Mouse (Mus musculus) megakaryocyte, embryonic 14.5 days (primary cell): ENCODE measurements around the gene Bcl2l10. TPM values are rescaled to one million over a fixed set of nuclear protein-coding genes. Genes with fewer than 3 reads are reported as not detected.

Experiments used
- H3K27me3 ChIP-seq: replicated peaks from 2 replicates; pipeline ENCODE3; 2012; ENCODE audit warnings: inconsistent platforms
- H3K36me3 ChIP-seq: replicated peaks from 2 replicates; pipeline ENCODE3; 2012; ENCODE audit warnings: low read length, inconsistent platforms, mixed read lengths
- H3K4me1 ChIP-seq: 2 replicates; pipeline ENCODE4 v1.6.1; 2012; ENCODE audit warnings: inconsistent platforms
- H3K4me3 ChIP-seq: replicated peaks from 2 replicates; pipeline ENCODE3; 2012; ENCODE audit warnings: moderate library complexity, mild to moderate bottlenecking, inconsistent platforms
- H3K9me3 ChIP-seq: 2 replicates; pipeline ENCODE4 v1.6.1; 2012; ENCODE audit warnings: inconsistent platforms
- FLI1 ChIP-seq: IDR thresholded peaks from 2 replicates; pipeline ENCODE4 v1.6.1; 2012; ENCODE audit warnings: low read length, inconsistent platforms, mixed read lengths
- GATA1 ChIP-seq: IDR thresholded peaks from 3 replicates; pipeline ENCODE4 v1.6.1; 2012; ENCODE audit warnings: mixed read lengths, low read length, inconsistent platforms, borderline replicate concordance
- polyA plus RNA-seq: library from polyadenylated mRNA; stranded (reverse); fragments of >175 nt; gene quantifications from 2 replicates; pipeline ENCODE4 v1.2.3, GENCODE M21; 2012; ENCODE audit warnings: low replicate concordance; ENCODE audit not compliant: insufficient read depth

Bcl2l10 gene
- not detected in 2 replicates for polyA plus RNA-seq

DNA sequence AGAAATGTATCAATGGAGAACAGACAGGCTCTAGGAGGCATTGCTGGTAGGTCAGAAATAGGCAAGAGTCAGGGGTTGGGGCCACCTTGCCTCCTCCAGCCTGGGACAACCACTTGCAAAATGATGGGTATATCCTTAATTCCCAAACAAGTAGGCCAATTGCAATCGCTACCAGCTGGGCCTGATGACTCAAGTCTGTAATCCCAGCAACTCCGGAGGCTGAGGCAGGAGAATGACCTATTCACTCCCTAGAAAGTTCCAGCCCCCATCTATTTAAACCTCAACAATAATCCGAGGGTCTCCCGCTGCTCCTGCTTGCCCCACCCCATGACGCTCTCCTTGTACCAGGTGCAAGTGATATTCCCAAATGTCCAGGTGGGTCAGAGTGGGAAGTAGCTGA, at the start of gene Bcl2l10:
Gene Bcl2l10 (plus strand): TSS at position 301 of the 400 bp plus-strand sequence.
- Histone ChIP-seq H3K27me3 (no peaks in the 10 kb centered on the region), H3K4me3 (no peak within 1 kb of the TSS), H3K9me3 (no peaks in the 10 kb centered on the region), H3K4me1 (peaks cover 31% of the 10 kb centered on the region), H3K36me3 (peaks cover 73% of the 10 kb centered on the region)
- TF ChIP-seq FLI1 (no peak), GATA1 (no peak)

DNA sequence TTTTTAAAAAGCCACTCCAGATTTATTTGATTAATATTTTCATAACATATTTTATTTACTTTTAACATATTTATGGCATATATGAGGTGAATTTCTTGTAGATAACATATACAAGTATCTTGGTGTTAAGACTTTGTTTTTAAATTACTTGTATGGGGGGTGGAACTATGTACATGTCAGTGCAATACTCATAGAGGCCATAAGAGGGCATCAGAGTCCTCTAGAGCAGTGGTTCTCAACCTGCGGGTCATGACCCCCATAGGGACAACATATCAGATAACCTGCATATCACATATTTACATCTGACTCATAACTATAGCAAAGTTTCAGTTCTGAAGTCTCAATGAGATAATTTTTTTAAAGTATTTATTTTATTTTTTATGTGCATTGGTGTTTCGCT, 48.2 kb upstream of the Bcl2l10 start:
- peaks cover 17% of the 10 kb centered on the region for H3K4me1 ChIP-seq
- TF ChIP-seq FLI1 (no peak), GATA1 (no peak)
- H3K4me3 ChIP-seq = no peak overlapping the region

DNA sequence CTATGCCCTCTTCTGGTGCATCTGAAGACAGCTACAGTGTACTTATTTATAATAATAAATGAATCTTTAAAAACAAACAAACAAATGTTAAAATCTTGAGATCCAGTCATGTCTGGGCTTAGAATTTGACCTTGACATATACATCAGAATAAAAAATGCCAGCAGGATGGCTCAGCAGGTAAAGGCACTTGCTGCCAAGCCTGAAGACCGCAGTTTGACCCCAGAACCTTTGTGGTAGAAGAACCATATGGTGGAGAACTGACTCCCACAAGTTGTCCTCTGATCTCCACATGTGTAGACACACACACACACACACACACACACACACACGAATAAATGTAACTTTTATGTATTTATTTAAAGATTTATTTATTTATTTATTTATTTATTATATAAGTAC, 44.5 kb upstream of the Bcl2l10 start:
- H3K4me3 ChIP-seq = no peak overlapping the region
- H3K27me3 ChIP-seq = peaks cover 4% of the 10 kb centered on the region
- TF ChIP-seq GATA1 = no peak
- no peak for TF ChIP-seq FLI1
- no peaks in the 10 kb centered on the region for H3K9me3 ChIP-seq
- no peaks in the 10 kb centered on the region for H3K36me3 ChIP-seq
- peaks cover 23% of the 10 kb centered on the region for H3K4me1 ChIP-seq

More for the DNA sequence above, 48.2 kb upstream of the Bcl2l10 start:
- no peaks in the 10 kb centered on the region for H3K9me3 ChIP-seq
- no peaks in the 10 kb centered on the region for H3K36me3 ChIP-seq
- peaks cover 22% of the 10 kb centered on the region for H3K27me3 ChIP-seq

DNA sequence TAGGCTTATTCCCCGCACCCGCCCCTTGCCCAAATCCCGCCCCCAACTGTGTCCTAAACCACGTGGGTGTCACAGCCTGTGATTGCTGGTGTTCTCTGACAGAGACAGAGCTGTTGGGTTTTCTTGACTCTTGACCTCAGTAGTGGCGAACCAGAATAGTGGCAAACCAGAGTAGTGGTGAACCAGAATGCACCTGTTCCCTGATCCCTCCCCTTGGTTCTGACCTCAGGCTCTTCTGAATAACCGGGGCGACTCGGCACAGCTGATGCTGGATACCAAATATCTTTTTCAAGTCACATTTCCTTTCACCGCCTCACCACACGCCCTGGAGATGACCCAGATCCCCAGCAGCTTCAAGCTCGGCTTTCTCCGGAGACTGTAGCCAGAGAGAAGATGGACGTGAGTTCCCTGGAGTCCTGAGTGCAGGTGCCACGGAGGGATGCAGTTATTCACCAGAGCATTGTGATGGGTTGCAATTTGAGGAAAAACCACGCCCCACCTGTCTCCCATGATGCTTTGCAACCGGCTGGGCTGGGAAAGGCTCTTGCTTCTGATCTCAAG, 43.8 kb upstream of the Bcl2l10 start:
- no peak overlapping the region for H3K4me3 ChIP-seq
- H3K36me3 ChIP-seq = no peaks in the 10 kb centered on the region
- no peak for TF ChIP-seq FLI1
- no peak for TF ChIP-seq GATA1
- peaks cover 27% of the 10 kb centered on the region for H3K4me1 ChIP-seq
- no peaks in the 10 kb centered on the region for H3K9me3 ChIP-seq
- peaks cover 6% of the 10 kb centered on the region for H3K27me3 ChIP-seq

DNA sequence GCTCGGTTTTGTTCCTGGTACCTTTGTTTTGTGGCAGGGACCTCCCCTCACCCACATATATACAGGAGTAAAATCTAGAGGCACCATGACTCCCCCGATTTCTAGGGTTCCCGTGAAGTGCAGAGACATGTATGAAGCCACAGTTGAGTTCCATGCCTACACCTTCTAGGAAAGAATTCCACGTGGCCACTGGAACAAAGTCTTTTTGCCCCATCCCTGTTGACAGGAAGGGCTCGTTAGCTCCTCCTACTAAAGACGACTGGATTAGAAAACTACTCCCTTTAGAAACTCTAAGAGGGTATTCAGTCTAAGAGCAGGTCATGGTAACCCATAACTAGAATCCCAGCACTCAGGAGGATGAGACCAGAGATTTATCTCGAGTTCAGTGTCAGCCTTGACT, 43.3 kb upstream of the Bcl2l10 start:
- Histone ChIP-seq H3K36me3 (no peaks in the 10 kb centered on the region), H3K4me3 (no peak overlapping the region), H3K27me3 (peaks cover 8% of the 10 kb centered on the region), H3K4me1 (peaks cover 29% of the 10 kb centered on the region), H3K9me3 (no peaks in the 10 kb centered on the region)
- TF ChIP-seq FLI1 (no peak), GATA1 (no peak)

DNA sequence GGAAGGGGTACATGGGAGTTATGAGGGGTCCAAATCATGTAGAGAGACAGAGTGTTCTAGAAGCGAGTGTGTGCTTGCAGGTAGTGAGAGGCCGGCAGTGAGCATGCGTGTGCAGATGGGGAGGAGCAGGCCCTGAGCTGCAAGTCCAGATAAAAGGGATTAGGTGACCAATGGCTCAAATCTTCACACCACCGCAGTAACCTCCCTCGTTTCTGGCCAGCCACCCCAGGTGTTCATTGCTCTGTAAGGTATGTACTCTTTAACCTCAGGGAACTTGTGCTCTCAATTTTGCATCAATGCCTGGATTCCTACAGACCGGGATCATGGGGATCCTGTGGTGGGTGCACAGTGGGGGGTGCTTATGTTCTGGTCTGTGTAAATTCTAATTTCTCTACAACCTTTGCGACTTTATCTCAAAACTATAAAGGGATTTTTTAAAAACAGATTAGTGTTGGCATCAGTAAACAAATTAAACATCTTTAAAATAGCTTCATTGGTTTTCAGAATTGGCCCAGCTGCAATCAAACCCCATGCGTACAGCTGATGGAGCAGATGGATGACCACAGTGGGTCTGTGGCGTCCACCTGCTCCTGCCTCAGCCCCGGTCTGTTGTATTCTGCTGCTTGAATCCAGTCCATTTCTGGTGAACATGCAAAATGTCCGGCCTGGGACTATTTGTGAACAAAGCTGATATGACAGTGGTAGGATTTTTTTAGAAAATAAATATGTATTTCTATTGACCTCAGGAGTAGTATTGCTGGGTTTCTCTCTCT, 41.2 kb upstream of the Bcl2l10 start, which contains the start of gene Gnb5:
Gene Gnb5 (plus strand): TSS at position 163 of the 773 bp plus-strand sequence.
- Histone ChIP-seq H3K9me3 (no peaks in the 10 kb centered on the region), H3K27me3 (peaks cover 13% of the 10 kb centered on the region), H3K36me3 (no peaks in the 10 kb centered on the region), H3K4me3 (no peak within 1 kb of the TSS), H3K4me1 (peaks cover 33% of the 10 kb centered on the region)
- TF ChIP-seq GATA1 (no peak), FLI1 (no peak)

DNA sequence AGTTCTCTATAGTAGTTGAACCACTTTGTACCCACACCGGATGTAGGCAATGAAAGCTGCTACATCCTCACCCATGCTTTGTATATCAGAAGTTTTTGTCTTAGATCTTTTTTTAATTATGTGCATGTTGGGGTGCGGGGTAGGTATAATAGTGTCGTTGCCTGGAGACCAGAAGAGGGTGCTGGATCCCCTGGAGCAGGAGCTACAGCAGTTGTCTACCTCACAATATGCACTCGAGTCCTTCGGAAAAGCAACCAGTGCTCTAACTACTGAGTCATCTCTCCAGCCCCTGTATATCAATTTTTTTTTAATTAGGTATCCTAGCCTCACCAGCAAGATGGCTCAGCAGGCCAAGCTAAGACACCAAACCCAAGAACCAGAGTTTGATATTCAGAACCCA, 40.5 kb upstream of the Bcl2l10 start:
- no peak for TF ChIP-seq GATA1
- TF ChIP-seq FLI1 = no peak
- H3K9me3 ChIP-seq = no peaks in the 10 kb centered on the region
- H3K4me1 ChIP-seq = peaks cover 40% of the 10 kb centered on the region
- no peaks in the 10 kb centered on the region for H3K36me3 ChIP-seq
- H3K4me3 ChIP-seq = no peak overlapping the region
- peaks cover 13% of the 10 kb centered on the region for H3K27me3 ChIP-seq

DNA sequence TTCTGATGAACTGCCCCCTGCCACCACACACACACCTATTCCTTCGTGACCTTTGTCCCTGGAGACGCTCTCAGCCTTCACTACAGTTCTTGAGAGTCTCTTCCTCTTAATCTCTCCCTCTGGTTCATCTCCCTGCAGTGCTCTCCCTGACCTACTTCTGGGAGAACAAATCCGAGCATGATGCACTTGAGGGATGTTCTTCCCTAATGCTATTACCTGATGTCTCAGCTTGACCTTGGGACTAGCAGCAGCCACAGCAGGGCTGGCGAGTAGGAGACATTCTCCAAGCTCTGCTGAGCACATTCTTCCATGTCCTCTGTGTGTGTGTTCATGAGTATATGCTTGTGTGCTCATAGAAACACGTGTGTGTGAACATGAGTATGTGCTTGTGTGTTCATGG, 38.9 kb upstream of the Bcl2l10 start:
- no peaks in the 10 kb centered on the region for H3K9me3 ChIP-seq
- H3K36me3 ChIP-seq = no peaks in the 10 kb centered on the region
- peaks cover 13% of the 10 kb centered on the region for H3K27me3 ChIP-seq
- H3K4me3 ChIP-seq = no peak overlapping the region
- no peak for TF ChIP-seq FLI1
- TF ChIP-seq GATA1 = no peak
- H3K4me1 ChIP-seq = peaks cover 53% of the 10 kb centered on the region

DNA sequence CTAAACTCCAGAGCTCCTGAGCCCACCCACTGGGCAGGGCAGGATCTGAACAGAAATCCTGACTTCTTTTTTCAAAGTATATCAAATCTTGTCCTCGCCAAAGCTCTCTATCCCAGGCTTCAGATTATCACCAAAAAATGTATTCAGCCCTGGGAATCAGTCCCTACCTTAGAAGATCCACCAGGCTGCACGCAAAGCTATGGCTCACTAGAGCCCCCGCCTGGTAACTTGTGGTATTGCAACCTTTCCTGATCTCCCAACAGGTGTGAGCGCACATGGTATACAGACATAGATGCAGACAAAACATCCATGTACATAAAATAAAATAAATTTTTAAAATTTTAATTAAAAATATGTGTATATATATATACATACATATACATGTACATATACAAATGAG, 35.5 kb upstream of the Bcl2l10 start:
- H3K27me3 ChIP-seq = peaks cover 13% of the 10 kb centered on the region
- H3K36me3 ChIP-seq = peaks cover 11% of the 10 kb centered on the region
- TF ChIP-seq GATA1 (no peak), FLI1 (no peak)
- H3K4me1 ChIP-seq = peaks cover 74% of the 10 kb centered on the region
- no peak overlapping the region for H3K4me3 ChIP-seq
- no peaks in the 10 kb centered on the region for H3K9me3 ChIP-seq

DNA sequence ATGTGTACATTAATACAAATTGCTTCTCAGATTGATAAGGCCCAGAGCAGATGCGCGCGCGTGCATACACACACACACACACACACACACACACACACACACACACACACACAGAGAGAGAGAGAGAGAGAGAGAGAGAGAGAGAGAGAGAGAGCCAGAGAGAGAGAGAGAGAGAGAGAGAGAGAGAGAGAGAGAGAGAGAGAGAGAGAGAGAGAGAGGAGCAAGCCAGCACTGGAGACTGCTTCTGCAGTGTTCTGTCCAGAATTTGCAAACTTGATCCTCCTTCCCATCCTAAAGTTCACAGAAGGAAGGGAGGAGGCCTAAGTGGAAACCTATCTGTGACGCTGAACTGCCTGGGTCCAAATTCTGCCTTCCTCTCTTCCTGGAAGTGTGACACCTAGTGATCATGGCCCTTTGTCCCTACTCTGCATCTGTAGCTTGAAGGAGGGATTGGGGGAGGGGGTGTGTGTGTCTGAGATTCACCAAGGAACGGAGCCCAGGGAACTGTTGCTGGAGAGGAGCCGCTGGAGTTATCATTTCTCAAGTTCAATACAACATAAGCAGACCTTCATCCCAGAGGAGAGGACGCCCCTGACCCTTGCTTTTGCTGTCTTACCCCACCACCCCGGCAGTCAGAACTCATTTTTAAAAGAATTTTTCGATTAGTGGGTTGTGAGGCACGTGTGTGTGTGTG, 34.3 kb upstream of the Bcl2l10 start:
- Histone ChIP-seq H3K9me3 (no peaks in the 10 kb centered on the region), H3K4me3 (peak overlapping the region; percentile 96), H3K27me3 (peaks cover 13% of the 10 kb centered on the region), H3K4me1 (peaks cover 80% of the 10 kb centered on the region), H3K36me3 (peaks cover 23% of the 10 kb centered on the region)
- no peak for TF ChIP-seq FLI1
